Mouse (Mus musculus): ENCODE results near the gene Klf16.
A peak's percentile ranks its signal among the peaks of the same experiment; 100 is the strongest.

- TF ChIP-seq POLR2A (IDR thresholded peaks at IDR 0.05; ENCODE audit: control insufficient read depth, extremely low read depth, insufficient read depth, low read length, poor library complexity) (peak; percentile 93), CTCF (IDR thresholded peaks at IDR 0.05; ENCODE audit: borderline replicate concordance, control insufficient read depth, extremely low read depth, insufficient read depth, low read length, poor library complexity) (no peak)
Observed at GRCm38 (mm10) chr10:80589879-80590854, 13.0 kb upstream of the Klf16 start, which contains the start of gene Abhd17a.

All from thymus, adult 2 months (tissue).